In the genomic region with DNA sequence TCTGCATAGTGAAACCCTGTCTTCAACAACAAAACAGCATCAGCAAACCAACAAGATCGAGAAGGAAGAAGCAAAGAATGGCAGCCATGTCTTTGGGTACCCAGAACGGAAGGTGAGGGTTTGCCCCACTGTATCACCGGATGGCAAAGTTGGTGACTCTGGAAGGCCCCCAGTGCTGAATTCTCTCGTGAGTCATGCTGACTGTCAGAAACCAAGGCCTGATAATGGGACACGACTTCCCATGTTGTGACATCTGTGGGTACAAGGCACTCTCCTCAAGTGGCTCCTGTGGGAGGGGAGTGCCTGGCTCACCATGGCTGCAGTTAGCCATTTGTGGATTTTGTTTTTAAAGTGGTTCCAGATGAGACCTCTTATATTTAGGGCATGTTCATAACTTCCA, we compare ENCODE assay signal across 25 mouse cellular contexts. TPM values are rescaled to one million over a fixed set of nuclear protein-coding genes. Genes with fewer than 3 reads are reported as not detected.
DNase-seq lines count a peak whose midpoint lies in the region; ATAC-seq lines count a peak whose summit lies in the region.
"Had no signal": no experiment of that assay in that cellular context is flagged by ENCODE, and none has a peak within 500 bp of the region (broad histone marks: within the 10 kb centered on the region; RNA-seq: fewer than 3 reads in every experiment).

No protein-coding gene starts in this region.

- H3K27ac ChIP-seq in limb, embryonic 10.5 days: no peak overlapping the region
- H3K27ac ChIP-seq: embryonic facial prominence, embryonic 15.5 days; forebrain, embryonic 10.5 days; gastrocnemius, adult 2 months; heart, embryonic 10.5 days; hindbrain, embryonic 12.5 days had no signal

- H3K9me3 ChIP-seq in limb, embryonic 10.5 days (replicated peaks): no peaks in the 10 kb centered on the region
- H3K9me3 ChIP-seq: embryonic facial prominence, embryonic 15.5 days; forebrain, embryonic 10.5 days; heart, embryonic 10.5 days; hindbrain, embryonic 12.5 days had no signal

- no peak overlapping the region for H3K4me3 ChIP-seq in limb, embryonic 10.5 days
- H3K4me3 ChIP-seq: embryonic facial prominence, embryonic 15.5 days; erythroblast, embryonic 14.5 days; forebrain, embryonic 10.5 days; gastrocnemius, adult 2 months; heart, embryonic 10.5 days; hindbrain, embryonic 12.5 days had no signal

- H3K27me3 ChIP-seq in limb, embryonic 10.5 days (ENCODE audit: low read depth, poor library complexity, severe bottlenecking): peaks cover 7% of the 10 kb centered on the region
- H3K27me3 ChIP-seq: embryonic facial prominence, embryonic 15.5 days had no signal

- 79% methylated on average over 5 of the region's 5 CpGs for WGBS in limb, embryonic 10.5 days

- 0 out of 2 replicates have a peak, but pooled peaks cover 1% of the 10 kb centered on the region for H3K4me1 ChIP-seq in limb, embryonic 10.5 days
- H3K4me1 ChIP-seq: embryonic facial prominence, embryonic 15.5 days had no signal

- peak; percentile 83 for ATAC-seq in granulocyte monocyte progenitor cell, adult 5-6 weeks (replicated peaks; ENCODE audit: poor library complexity, severe bottlenecking)
- ATAC-seq in monocyte, adult 5-6 weeks (replicated peaks; ENCODE audit: insufficient number of reproducible peaks, low FRiP score, low TSS enrichment, poor library complexity, severe bottlenecking): peak; percentile 36; the same call in 1 of the 2 replicates
- ATAC-seq: forebrain, embryonic 14.5 days; hindbrain, embryonic 16.5 days; inflammation-experienced regulatory T-cells, adult 6 months; intestine, postnatal 0 days had no signal

- peak; percentile 20 to 66 for DNase-seq in adrenal gland, adult (ENCODE audit: inconsistent age in 2 of 2, low spot score in 1 of 2)
- no peak for DNase-seq in adrenal gland, postnatal 10 days
- DNase-seq in 416B (ENCODE audit: low read depth): peak; percentile 95
- no peak for DNase-seq in kidney, postnatal 14 days
- DNase-seq in limb, embryonic 10.5 days (ENCODE audit: low spot score): no peak
- DNase-seq: cerebellum, adult 18-20 months; cerebellum, adult 9-11 months; cerebellum, postnatal 36 days; gastrocnemius, adult 2 months; gastrocnemius, postnatal 36 days; heart, adult 18-20 months; heart, postnatal 10 days; heart, postnatal 4 days had no signal

- peaks cover 38% of the 10 kb centered on the region for H3K36me3 ChIP-seq in limb, embryonic 10.5 days

RNA-seq across cellular contexts. Expression of gene Slc6a4, which starts 7.6 kb away (rescaled TPM):
- 10 to 100 TPM; 19.4 to 19.6 TPM for total RNA-seq in adrenal gland, postnatal 10 days (2021)
- total RNA-seq in granulocyte monocyte progenitor cell, adult 5-6 weeks (2014; fragmentation: Nextera tagmentation): not detected in 2 replicates
- total RNA-seq in granulocyte monocyte progenitor cell, adult 5-6 weeks (2017): not detected in 2 replicates
- total RNA-seq in monocyte, adult 5-6 weeks (2017): 5.0 to 11.6 TPM (median 11.4 TPM) in 3 replicates
- polyA plus RNA-seq in limb, embryonic 10.5 days (2016; fragmentation: Nextera tagmentation; extraction: Ambion mirVana): 0.11 and 0.43 TPM in 2 replicates
- total RNA-seq: CH12.LX had no signal
- polyA plus RNA-seq: erythroblast, embryonic 14.5 days; inflammation-experienced regulatory T-cells, adult 6 months had no signal

Comparison
In these comparisons a context has a peak if more than half of its experiments do, and no peak if none do; other contexts are left out.
1. DNase-seq: peak in adrenal gland, adult (2 of 2) and 416B (single experiment); none in adrenal gland, postnatal 10 days (single experiment), kidney, postnatal 14 days (single experiment) and limb, embryonic 10.5 days (single experiment).